9 mouse cellular contexts compared by ENCODE assay signal in genomic region chr4:121240637-121241611, GRCm38 (mm10). TPM values are rescaled to one million over a fixed set of nuclear protein-coding genes. Genes with fewer than 3 reads are reported as not detected.
DNase-seq lines count a peak whose midpoint lies in the region; ATAC-seq and TF ChIP-seq lines count a peak whose summit lies in the region.
"Had no signal": no experiment of that assay in that cellular context is flagged by ENCODE, and none has a peak within 500 bp of the region (broad histone marks: within the 10 kb centered on the region; RNA-seq: fewer than 3 reads in every experiment).

No protein-coding gene starts in this region.

- ATAC-seq in lung, postnatal 0 days, result no peak
- 0 out of 2 replicates have a peak, but pooled peaks have one; percentile 26 for ATAC-seq in embryonic facial prominence, embryonic 13.5 days (ENCODE audit: insufficient number of reproducible peaks, insufficient read depth, low FRiP score, low TSS enrichment, low read depth)
- ATAC-seq in limb, embryonic 15.5 days (ENCODE audit: insufficient number of reproducible peaks, low FRiP score, low TSS enrichment, low read depth), result no peak

- no peaks in the 10 kb centered on the region for H3K36me3 ChIP-seq in lung, postnatal 0 days (ENCODE audit: insufficient read depth, low read length)
- H3K36me3 ChIP-seq in embryonic facial prominence, embryonic 13.5 days, result no peaks in the 10 kb centered on the region
- no peaks in the 10 kb centered on the region for H3K36me3 ChIP-seq in limb, embryonic 15.5 days
- no peaks in the 10 kb centered on the region for H3K36me3 ChIP-seq in splenic B cell, adult 2 months (ENCODE audit: control insufficient read depth, insufficient read depth, low read length, poor library complexity, severe bottlenecking)
- H3K36me3 ChIP-seq: liver, embryonic 13.5 days had no signal

- DNase-seq in cerebellum, postnatal 14 days, result peak; percentile 22
- no peak for DNase-seq in cerebellum, adult 9-10 months
- DNase-seq in lung, postnatal 0 days (ENCODE audit: low spot score), result peak; percentile 74
- no peak for DNase-seq in lung, postnatal 25 days (ENCODE audit: low spot score)
- DNase-seq in splenic B cell, adult 2 months (ENCODE audit: low read depth, low spot score), result peak; percentile 68
- no peak for DNase-seq in frontal cortex, postnatal 14 days (ENCODE audit: low spot score in 2 of 2)
- DNase-seq: liver, embryonic 13.5 days had no signal

- no peak overlapping the region for H3K9ac ChIP-seq in lung, postnatal 0 days (replicated peaks; ENCODE audit: low read depth)
- no peak overlapping the region for H3K9ac ChIP-seq in embryonic facial prominence, embryonic 13.5 days
- no peak overlapping the region for H3K9ac ChIP-seq in limb, embryonic 15.5 days
- H3K9ac ChIP-seq: liver, embryonic 13.5 days had no signal

- no peak overlapping the region for H3K4me3 ChIP-seq in lung, postnatal 0 days (ENCODE audit: low read depth, low read length)
- no peak overlapping the region for H3K4me3 ChIP-seq in embryonic facial prominence, embryonic 13.5 days
- no peak overlapping the region for H3K4me3 ChIP-seq in limb, embryonic 15.5 days
- H3K4me3 ChIP-seq: liver, embryonic 13.5 days had no signal

- no peak overlapping the region for H3K27ac ChIP-seq in lung, postnatal 0 days (ENCODE audit: low read length)
- H3K27ac ChIP-seq in embryonic facial prominence, embryonic 13.5 days, result no peak overlapping the region
- H3K27ac ChIP-seq in limb, embryonic 15.5 days, result no peak overlapping the region
- H3K27ac ChIP-seq: liver, embryonic 13.5 days had no signal

- no peaks in the 10 kb centered on the region for H3K9me3 ChIP-seq in lung, postnatal 0 days (ENCODE audit: low read length)
- H3K9me3 ChIP-seq in embryonic facial prominence, embryonic 13.5 days, result no peaks in the 10 kb centered on the region
- no peaks in the 10 kb centered on the region for H3K9me3 ChIP-seq in limb, embryonic 15.5 days
- H3K9me3 ChIP-seq: liver, embryonic 13.5 days had no signal

- H3K4me2 ChIP-seq in lung, postnatal 0 days (replicated peaks; ENCODE audit: low read depth, low read length), result no peak overlapping the region
- no peak overlapping the region for H3K4me2 ChIP-seq in embryonic facial prominence, embryonic 13.5 days
- H3K4me2 ChIP-seq in limb, embryonic 15.5 days, result 0 out of 2 replicates have a peak overlapping the region, but pooled peaks have one; percentile 14
- H3K4me2 ChIP-seq: liver, embryonic 13.5 days had no signal

- peak; percentile 76 for TF ChIP-seq CTCF in lung, postnatal 0 days (IDR thresholded peaks at IDR 0.05)

- H3K4me1 ChIP-seq in lung, postnatal 0 days (ENCODE audit: insufficient read depth, low read depth, low read length), result no peaks in the 10 kb centered on the region
- H3K4me1 ChIP-seq in embryonic facial prominence, embryonic 13.5 days, result no peaks in the 10 kb centered on the region
- H3K4me1 ChIP-seq in limb, embryonic 15.5 days, result no peaks in the 10 kb centered on the region; the same call in 1 of the 2 replicates
- H3K4me1 ChIP-seq: liver, embryonic 13.5 days had no signal

- WGBS in lung, postnatal 0 days, result 39% methylated on average over 14 of the region's 14 CpGs
- WGBS in embryonic facial prominence, embryonic 13.5 days, result 43% methylated on average over 14 of the region's 14 CpGs
- WGBS in limb, embryonic 15.5 days, result 31% methylated on average over 14 of the region's 14 CpGs

- no peaks in the 10 kb centered on the region for H3K27me3 ChIP-seq in lung, postnatal 0 days (replicated peaks; ENCODE audit: insufficient read depth, low read length)
- H3K27me3 ChIP-seq in embryonic facial prominence, embryonic 13.5 days, result no peaks in the 10 kb centered on the region
- no peaks in the 10 kb centered on the region for H3K27me3 ChIP-seq in limb, embryonic 15.5 days
- no peaks in the 10 kb centered on the region for H3K27me3 ChIP-seq in splenic B cell, adult 2 months (ENCODE audit: control insufficient read depth, insufficient read depth, low read length, poor library complexity, severe bottlenecking)
- H3K27me3 ChIP-seq: liver, embryonic 13.5 days had no signal

- TF ChIP-seq EP300 in lung, postnatal 0 days (IDR thresholded peaks at IDR 0.05), result no peak

RNA-seq across cellular contexts. Expression of gene Rlf, which starts 26.0 kb away (rescaled TPM):
- polyA plus RNA-seq in lung, postnatal 0 days (2015; fragmentation: Nextera tagmentation; extraction: Ambion mirVana), result 9.9 and 11.3 TPM in 2 replicates
- polyA plus RNA-seq in embryonic facial prominence, embryonic 13.5 days (2015; fragmentation: Nextera tagmentation; extraction: Ambion mirVana), result 32.4 and 34.1 TPM in 2 replicates
- polyA plus RNA-seq in limb, embryonic 15.5 days (2015; fragmentation: Nextera tagmentation; extraction: Ambion mirVana), result 21.5 and 27.3 TPM in 2 replicates

Comparison
In these comparisons a context has a peak if more than half of its experiments do, and no peak if none do; other contexts are left out.
1. DNase-seq: peak in cerebellum, postnatal 14 days (2 of 2), lung, postnatal 0 days (single experiment) and splenic B cell, adult 2 months (single experiment); none in cerebellum, adult 9-10 months (single experiment), lung, postnatal 25 days (single experiment) and frontal cortex, postnatal 14 days (0 of 2).